Mouse (Mus musculus) testis, adult 2 months (tissue): ENCODE results near the gene Wbp4. TPM values are rescaled to one million over a fixed set of nuclear protein-coding genes. Genes with fewer than 3 reads are reported as not detected.

Source experiments
- H3K27ac ChIP-seq: fragments of 200-500 bp; 2 replicates; pipeline ENCODE4 v1.5.1; 2012; ENCODE audit warnings: low read depth, low read length; ENCODE audit not compliant: control insufficient read depth, insufficient read depth
- H3K27me3 ChIP-seq: fragments of 200-500 bp; 2 replicates; pipeline ENCODE4 v1.6.1; 2012; ENCODE audit warnings: mild to moderate bottlenecking, low read length, moderate library complexity; ENCODE audit not compliant: control insufficient read depth, insufficient read depth
- H3K36me3 ChIP-seq: fragments of 200-500 bp; 2 replicates; pipeline ENCODE4 v1.6.1; 2012; ENCODE audit warnings: mild to moderate bottlenecking, low read length; ENCODE audit not compliant: control insufficient read depth, insufficient read depth
- H3K4me1 ChIP-seq: fragments of 200-500 bp; 2 replicates; pipeline ENCODE4 v1.6.1; 2012; ENCODE audit warnings: low read length; ENCODE audit not compliant: control insufficient read depth, insufficient read depth
- H3K4me3 ChIP-seq: fragments of 200-500 bp; 2 replicates; pipeline ENCODE4 v1.5.1; 2012; ENCODE audit warnings: low read depth, mild to moderate bottlenecking, low read length, moderate library complexity, mixed read lengths; ENCODE audit not compliant: control insufficient read depth
- CTCF ChIP-seq: fragments of 200-500 bp; IDR thresholded peaks from 2 replicates; pipeline ENCODE4 v1.5.1; 2012; ENCODE audit warnings: low read depth, mild to moderate bottlenecking, inconsistent platforms, low read length, moderate library complexity; ENCODE audit not compliant: control insufficient read depth, insufficient read depth, insufficient replicate concordance
- POLR2A ChIP-seq: fragments of 200-500 bp; IDR thresholded peaks from 2 replicates; pipeline ENCODE4 v1.6.1; 2012; ENCODE audit warnings: low read depth, mild to moderate bottlenecking, inconsistent platforms, low read length, moderate library complexity; ENCODE audit not compliant: control insufficient read depth
- polyA plus RNA-seq: library from polyadenylated mRNA; depleted of rRNA; stranded (reverse); fragments of >200 nt; gene quantifications from 2 replicates; pipeline ENCODE4 v1.2.3, GENCODE M21; 2012

The Wbp4 gene
- polyA plus RNA-seq, 1 experiment: 11.2 TPM

- TF ChIP-seq CTCF (no peak), POLR2A (no peak)
- no peaks in the 10 kb centered on the region for H3K27me3 ChIP-seq
- H3K36me3 ChIP-seq: no peaks in the 10 kb centered on the region
- no peaks in the 10 kb centered on the region; the same call in 1 of the 2 replicates for H3K4me1 ChIP-seq
- H3K4me3 ChIP-seq: no peak overlapping the region
- H3K27ac ChIP-seq: no peak overlapping the region
Observed at GRCm38 (mm10) chr14:79516243-79516610, 34.9 kb upstream of the Wbp4 start.

- Histone ChIP-seq H3K27me3 (no peaks in the 10 kb centered on the region), H3K4me1 (no peaks in the 10 kb centered on the region; the same call in 1 of the 2 replicates), H3K36me3 (no peaks in the 10 kb centered on the region), H3K4me3 (no peak overlapping the region), H3K27ac (no peak overlapping the region)
- TF ChIP-seq CTCF (no peak), POLR2A (no peak)
Observed at GRCm38 (mm10) chr14:79515511-79516242, 34.4 kb upstream of the Wbp4 start.

- Histone ChIP-seq H3K36me3 (no peaks in the 10 kb centered on the region), H3K4me3 (no peak overlapping the region)
Observed at GRCm38 (mm10) chr14:79515100-79515499, 33.8 kb upstream of the Wbp4 start.

GRCm38 (mm10) chr14:79513951-79514350 is 32.6 kb upstream of the Wbp4 start:
- TF ChIP-seq POLR2A (no peak), CTCF (no peak)
- no peak overlapping the region for H3K4me3 ChIP-seq
- no peaks in the 10 kb centered on the region for H3K27me3 ChIP-seq
- no peaks in the 10 kb centered on the region for H3K36me3 ChIP-seq
- no peaks in the 10 kb centered on the region; the same call in 1 of the 2 replicates for H3K4me1 ChIP-seq
- H3K27ac ChIP-seq: no peak overlapping the region

More at GRCm38 (mm10) chr14:79515100-79515499, 33.8 kb upstream of the Wbp4 start:
- H3K4me1 ChIP-seq: no peaks in the 10 kb centered on the region; the same call in 1 of the 2 replicates
- TF ChIP-seq POLR2A (no peak), CTCF (no peak)
- no peak overlapping the region for H3K27ac ChIP-seq
- H3K27me3 ChIP-seq: no peaks in the 10 kb centered on the region

GRCm38 (mm10) chr14:79511521-79511920 is 30.2 kb upstream of the Wbp4 start:
- Histone ChIP-seq H3K36me3 (no peaks in the 10 kb centered on the region), H3K27ac (no peak overlapping the region), H3K4me3 (no peak overlapping the region), H3K27me3 (no peaks in the 10 kb centered on the region), H3K4me1 (no peaks in the 10 kb centered on the region)
- TF ChIP-seq CTCF (no peak), POLR2A (no peak)

GRCm38 (mm10) chr14:79508662-79509305 is 27.5 kb upstream of the Wbp4 start:
- H3K4me3 ChIP-seq: no peak overlapping the region
- no peak for TF ChIP-seq CTCF
- no peak for TF ChIP-seq POLR2A
- H3K36me3 ChIP-seq: no peaks in the 10 kb centered on the region
- H3K4me1 ChIP-seq: no peaks in the 10 kb centered on the region
- no peaks in the 10 kb centered on the region for H3K27me3 ChIP-seq
- H3K27ac ChIP-seq: no peak overlapping the region

- H3K27ac ChIP-seq: no peak overlapping the region
- no peaks in the 10 kb centered on the region for H3K36me3 ChIP-seq
- no peak for TF ChIP-seq CTCF
- H3K4me1 ChIP-seq: no peaks in the 10 kb centered on the region
- H3K27me3 ChIP-seq: no peaks in the 10 kb centered on the region
- no peak overlapping the region for H3K4me3 ChIP-seq
Observed at GRCm38 (mm10) chr14:79507846-79508245, 26.5 kb upstream of the Wbp4 start.

- H3K27me3 ChIP-seq: no peaks in the 10 kb centered on the region
- H3K27ac ChIP-seq: no peak overlapping the region
- no peaks in the 10 kb centered on the region for H3K4me1 ChIP-seq
- no peak overlapping the region for H3K4me3 ChIP-seq
- no peaks in the 10 kb centered on the region for H3K36me3 ChIP-seq
- TF ChIP-seq POLR2A (no peak), CTCF (no peak)
Observed at GRCm38 (mm10) chr14:79506207-79506606, 24.9 kb upstream of the Wbp4 start.
